Mouse (Mus musculus): Measurements from ENCODE around the gene Egfr. TPM values are rescaled to one million over a fixed set of nuclear protein-coding genes. Genes with fewer than 3 reads are reported as not detected.

Gene Egfr
- polyA plus RNA-seq, 1 experiment from 2014 or later, result 14.5 TPM

- Histone ChIP-seq H3K9me3 (ENCODE audit: low read length) (no peaks in the 10 kb centered on the region), H3K4me1 (ENCODE audit: insufficient read depth, low read depth, low read length) (peaks cover 9% of the 10 kb centered on the region; the same call in 1 of the 2 replicates), H3K9ac (replicated peaks; ENCODE audit: low read depth) (no peak overlapping the region), H3K27ac (ENCODE audit: low read length) (no peak overlapping the region), H3K27me3 (replicated peaks; ENCODE audit: insufficient read depth, low read length) (no peaks in the 10 kb centered on the region), H3K36me3 (ENCODE audit: insufficient read depth, low read length) (no peaks in the 10 kb centered on the region), H3K4me2 (replicated peaks; ENCODE audit: low read depth, low read length) (no peak overlapping the region), H3K4me3 (ENCODE audit: low read depth, low read length) (no peak overlapping the region)
- ATAC-seq (peak; percentile 21; the same call in 1 of the 2 replicates), DNase-seq (ENCODE audit: low spot score) (peak; percentile 63)
- no peak for TF ChIP-seq CTCF (IDR thresholded peaks at IDR 0.05)
- TF ChIP-seq EP300 (IDR thresholded peaks at IDR 0.05), result peak; percentile 55
- 15% methylated on average over 5 of the region's 5 CpGs for WGBS
Measured at GRCm38 (mm10) chr11:16792638-16793585, 40.9 kb downstream of the Egfr start.

- no peaks in the 10 kb centered on the region for H3K27me3 ChIP-seq (replicated peaks; ENCODE audit: insufficient read depth, low read length)
- H3K27ac ChIP-seq (ENCODE audit: low read length), result no peak overlapping the region
- H3K36me3 ChIP-seq (ENCODE audit: insufficient read depth, low read length), result no peaks in the 10 kb centered on the region
- DNase-seq (ENCODE audit: low spot score) (peak; percentile 74), ATAC-seq (peak; percentile 66)
- 0 out of 2 replicates have a peak, but pooled peaks have one; percentile 8 for TF ChIP-seq EP300 (IDR thresholded peaks at IDR 0.05)
- no peak for TF ChIP-seq CTCF (IDR thresholded peaks at IDR 0.05)
- no peaks in the 10 kb centered on the region for H3K9me3 ChIP-seq (ENCODE audit: low read length)
- no peak overlapping the region for H3K9ac ChIP-seq (replicated peaks; ENCODE audit: low read depth)
- peaks cover 11% of the 10 kb centered on the region; the same call in 1 of the 2 replicates for H3K4me1 ChIP-seq (ENCODE audit: insufficient read depth, low read depth, low read length)
- H3K4me3 ChIP-seq (ENCODE audit: low read depth, low read length), result no peak overlapping the region
- H3K4me2 ChIP-seq (replicated peaks; ENCODE audit: low read depth, low read length), result no peak overlapping the region
Measured at GRCm38 (mm10) chr11:16795012-16795411, 43.0 kb downstream of the Egfr start.

GRCm38 (mm10) chr11:16795513-16795912, 43.5 kb downstream of the Egfr start:
- Histone ChIP-seq H3K36me3 (ENCODE audit: insufficient read depth, low read length) (no peaks in the 10 kb centered on the region), H3K9ac (replicated peaks; ENCODE audit: low read depth) (no peak overlapping the region), H3K27me3 (replicated peaks; ENCODE audit: insufficient read depth, low read length) (no peaks in the 10 kb centered on the region), H3K4me3 (ENCODE audit: low read depth, low read length) (no peak overlapping the region), H3K27ac (ENCODE audit: low read length) (no peak overlapping the region), H3K4me1 (ENCODE audit: insufficient read depth, low read depth, low read length) (peaks cover 13% of the 10 kb centered on the region; the same call in 1 of the 2 replicates), H3K4me2 (replicated peaks; ENCODE audit: low read depth, low read length) (no peak overlapping the region), H3K9me3 (ENCODE audit: low read length) (no peaks in the 10 kb centered on the region)
- WGBS, result 52% methylated on average over 6 of the region's 6 CpGs
- ATAC-seq, result peak; percentile 68
- no peak for TF ChIP-seq EP300 (IDR thresholded peaks at IDR 0.05)
- no peak for TF ChIP-seq CTCF (IDR thresholded peaks at IDR 0.05)
- peak; percentile 45 for DNase-seq (ENCODE audit: low spot score)

- DNase-seq (ENCODE audit: low spot score) (no peak), ATAC-seq (no peak)
- H3K9ac ChIP-seq (replicated peaks; ENCODE audit: low read depth), result no peak overlapping the region
- no peaks in the 10 kb centered on the region for H3K27me3 ChIP-seq (replicated peaks; ENCODE audit: insufficient read depth, low read length)
- no peak overlapping the region for H3K4me2 ChIP-seq (replicated peaks; ENCODE audit: low read depth, low read length)
- no peaks in the 10 kb centered on the region for H3K36me3 ChIP-seq (ENCODE audit: insufficient read depth, low read length)
- peaks cover 6% of the 10 kb centered on the region; the same call in 1 of the 2 replicates for H3K4me1 ChIP-seq (ENCODE audit: insufficient read depth, low read depth, low read length)
- no peak overlapping the region for H3K27ac ChIP-seq (ENCODE audit: low read length)
- WGBS, result 69% methylated on average over 3 of the region's 3 CpGs
- TF ChIP-seq EP300 (IDR thresholded peaks at IDR 0.05) (peak; percentile 34; the same call in 1 of the 2 replicates), CTCF (IDR thresholded peaks at IDR 0.05) (no peak)
- no peak overlapping the region for H3K4me3 ChIP-seq (ENCODE audit: low read depth, low read length)
- no peaks in the 10 kb centered on the region for H3K9me3 ChIP-seq (ENCODE audit: low read length)
Measured at GRCm38 (mm10) chr11:16797456-16797855, 45.5 kb downstream of the Egfr start.

- no peak overlapping the region for H3K4me3 ChIP-seq (ENCODE audit: low read depth, low read length)
- H3K36me3 ChIP-seq (ENCODE audit: insufficient read depth, low read length), result no peaks in the 10 kb centered on the region
- no peaks in the 10 kb centered on the region for H3K9me3 ChIP-seq (ENCODE audit: low read length)
- TF ChIP-seq CTCF (IDR thresholded peaks at IDR 0.05) (no peak), EP300 (IDR thresholded peaks at IDR 0.05) (no peak)
- H3K4me2 ChIP-seq (replicated peaks; ENCODE audit: low read depth, low read length), result no peak overlapping the region
- no peaks in the 10 kb centered on the region for H3K27me3 ChIP-seq (replicated peaks; ENCODE audit: insufficient read depth, low read length)
- peaks cover 4% of the 10 kb centered on the region; the same call in 1 of the 2 replicates for H3K4me1 ChIP-seq (ENCODE audit: insufficient read depth, low read depth, low read length)
- H3K9ac ChIP-seq (replicated peaks; ENCODE audit: low read depth), result no peak overlapping the region
- no peak for DNase-seq (ENCODE audit: low spot score)
- H3K27ac ChIP-seq (ENCODE audit: low read length), result no peak overlapping the region
- ATAC-seq, result no peak
Measured at GRCm38 (mm10) chr11:16798136-16798535, 46.1 kb downstream of the Egfr start.

GRCm38 (mm10) chr11:16800507-16800906, 48.5 kb downstream of the Egfr start:
- H3K27ac ChIP-seq (ENCODE audit: low read length), result no peak overlapping the region; the same call in 1 of the 2 replicates

More at GRCm38 (mm10) chr11:16800507-16800906, 48.5 kb downstream of the Egfr start:
- peak; percentile 70 for TF ChIP-seq EP300 (IDR thresholded peaks at IDR 0.05)
- no peak for TF ChIP-seq CTCF (IDR thresholded peaks at IDR 0.05)
- no peak overlapping the region for H3K4me2 ChIP-seq (replicated peaks; ENCODE audit: low read depth, low read length)
- DNase-seq (ENCODE audit: low spot score) (peak; percentile 97), ATAC-seq (peak; percentile 97)
- 19% methylated on average over 6 of the region's 6 CpGs for WGBS
- no peaks in the 10 kb centered on the region for H3K27me3 ChIP-seq (replicated peaks; ENCODE audit: insufficient read depth, low read length)
- no peak overlapping the region for H3K9ac ChIP-seq (replicated peaks; ENCODE audit: low read depth)
- no peaks in the 10 kb centered on the region for H3K36me3 ChIP-seq (ENCODE audit: insufficient read depth, low read length)
- H3K4me1 ChIP-seq (ENCODE audit: insufficient read depth, low read depth, low read length), result peaks cover 4% of the 10 kb centered on the region; the same call in 1 of the 2 replicates
- H3K4me3 ChIP-seq (ENCODE audit: low read depth, low read length), result no peak overlapping the region
- H3K9me3 ChIP-seq (ENCODE audit: low read length), result no peaks in the 10 kb centered on the region

All from lung, postnatal 0 days (tissue).